In genomic region chr15:32132315-32132714, GRCm38 (mm10) we compare ENCODE assay signal across 31 mouse cellular contexts. TPM values are rescaled to one million over a fixed set of nuclear protein-coding genes. Genes with fewer than 3 reads are reported as not detected.
DNase-seq lines count a peak whose midpoint lies in the region; ATAC-seq and TF ChIP-seq lines count a peak whose summit lies in the region.
"Had no signal": no experiment of that assay in that cellular context is flagged by ENCODE, and none has a peak within 500 bp of the region (broad histone marks: within the 10 kb centered on the region; RNA-seq: fewer than 3 reads in every experiment).

No protein-coding gene starts in this region.

- H3K36me3 ChIP-seq in embryonic facial prominence, embryonic 14.5 days (ENCODE audit: control insufficient read depth, insufficient read depth, low read length): no peaks in the 10 kb centered on the region
- H3K36me3 ChIP-seq in embryonic facial prominence, embryonic 10.5 days (replicated peaks): no peaks in the 10 kb centered on the region
- no peaks in the 10 kb centered on the region for H3K36me3 ChIP-seq in kidney, embryonic 16.5 days (ENCODE audit: insufficient read depth, low read length)
- no peaks in the 10 kb centered on the region for H3K36me3 ChIP-seq in limb, embryonic 14.5 days (ENCODE audit: control insufficient read depth, insufficient read depth, low read length)
- no peaks in the 10 kb centered on the region for H3K36me3 ChIP-seq in limb, embryonic 10.5 days
- no peaks in the 10 kb centered on the region for H3K36me3 ChIP-seq in CH12.LX (replicated peaks in 1 of 2; ENCODE audit: control insufficient read depth in 1 of 2, insufficient read depth in 1 of 2, low read length in 1 of 2)
- H3K36me3 ChIP-seq: embryonic facial prominence, embryonic 12.5 days; forebrain, embryonic 12.5 days; forebrain, embryonic 15.5 days; heart, embryonic 10.5 days; heart, embryonic 13.5 days; hindbrain, embryonic 12.5 days; hindbrain, embryonic 15.5 days had no signal

- dilution Hi-C loops in CH12.LX (cut with MboI; ENCODE audit: extremely low pct_ligation_motif_present, extremely low pct_unique_long_range_greater_than_20kb, low sequenced_read_pairs): no loop called here

- no peaks in the 10 kb centered on the region for H3K4me1 ChIP-seq in embryonic facial prominence, embryonic 14.5 days (ENCODE audit: control insufficient read depth, insufficient read depth, low read length)
- 0 out of 2 replicates have a peak, but pooled peaks cover 2% of the 10 kb centered on the region for H3K4me1 ChIP-seq in embryonic facial prominence, embryonic 10.5 days
- no peaks in the 10 kb centered on the region for H3K4me1 ChIP-seq in kidney, embryonic 16.5 days (ENCODE audit: insufficient read depth, low read length)
- H3K4me1 ChIP-seq in limb, embryonic 14.5 days (ENCODE audit: control insufficient read depth, insufficient read depth, low read length): 0 out of 2 replicates have a peak, but pooled peaks cover 3% of the 10 kb centered on the region
- peaks cover 6% of the 10 kb centered on the region; the same call in 1 of the 2 replicates for H3K4me1 ChIP-seq in limb, embryonic 10.5 days
- H3K4me1 ChIP-seq in CH12.LX (ENCODE audit: control insufficient read depth in 1 of 2, insufficient read depth in 2 of 2): no peaks in the 10 kb centered on the region
- H3K4me1 ChIP-seq: embryonic facial prominence, embryonic 12.5 days; forebrain, embryonic 12.5 days; forebrain, embryonic 15.5 days; heart, embryonic 10.5 days; heart, embryonic 13.5 days; hindbrain, embryonic 12.5 days; hindbrain, embryonic 15.5 days had no signal

- TF ChIP-seq POLR2A in limb, embryonic 14.5 days (IDR thresholded peaks at IDR 0.05; ENCODE audit: borderline replicate concordance, extremely low read depth, insufficient read depth, insufficient read length): no peak
- TF ChIP-seq POLR2A in CH12.LX (IDR thresholded peaks at IDR 0.05; ENCODE audit: low read depth, low read length): no peak

- WGBS in embryonic facial prominence, embryonic 14.5 days: 84% methylated on average over 7 of the region's 7 CpGs
- WGBS in embryonic facial prominence, embryonic 10.5 days: 92% methylated on average over 7 of the region's 7 CpGs
- 53% methylated on average over 7 of the region's 7 CpGs for WGBS in kidney, embryonic 16.5 days
- WGBS in limb, embryonic 14.5 days: 46% methylated on average over 7 of the region's 7 CpGs
- WGBS in limb, embryonic 10.5 days: 91% methylated on average over 7 of the region's 7 CpGs

- H3K9ac ChIP-seq in embryonic facial prominence, embryonic 14.5 days (ENCODE audit: low read depth, low read length): no peak overlapping the region
- H3K9ac ChIP-seq in kidney, embryonic 16.5 days (replicated peaks; ENCODE audit: low read length): no peak overlapping the region
- no peak overlapping the region for H3K9ac ChIP-seq in limb, embryonic 14.5 days (ENCODE audit: low read depth, low read length, severe bottlenecking)
- H3K9ac ChIP-seq in CH12.LX (ENCODE audit: insufficient read depth, low read depth): no peak overlapping the region
- H3K9ac ChIP-seq: embryonic facial prominence, embryonic 12.5 days; forebrain, embryonic 12.5 days; forebrain, embryonic 15.5 days; heart, embryonic 13.5 days; hindbrain, embryonic 12.5 days; hindbrain, embryonic 15.5 days had no signal

- peak; percentile 28 for DNase-seq in embryonic facial prominence, embryonic 14.5 days (ENCODE audit: low spot score)
- DNase-seq in embryonic facial prominence, embryonic 10.5 days (ENCODE audit: low spot score): no peak
- DNase-seq in kidney, postnatal 25 days: no peak
- DNase-seq in limb, embryonic 14.5 days (ENCODE audit: low spot score): peak; percentile 53
- no peak for DNase-seq in limb, embryonic 10.5 days (ENCODE audit: low spot score)
- DNase-seq in CH12.LX (ENCODE audit: extremely low read depth): no peak
- DNase-seq in thymus, postnatal 36 days: no peak
- DNase-seq: adrenal gland, adult 2 months; adrenal gland, postnatal 14 days; cerebellum, adult 18-20 months; cerebellum, adult 9-10 months; cerebellum, postnatal 14 days; gastrocnemius, postnatal 25 days; heart, adult 2 months; heart, postnatal 14 days had no signal

- no peak for TF ChIP-seq CTCF in CH12.LX (conservative IDR thresholded peaks at IDR 0.05 in 1 of 2, IDR thresholded peaks at IDR 0.05 in 1 of 2; ENCODE audit: low read depth in 2 of 2, low read length in 2 of 2)

- ATAC-seq in embryonic facial prominence, embryonic 14.5 days (ENCODE audit: low read depth): no peak
- ATAC-seq in kidney, embryonic 16.5 days (ENCODE audit: low FRiP score, low TSS enrichment): 0 out of 2 replicates have a peak, but pooled peaks have one; percentile 67
- peak; percentile 37; the same call in 1 of the 2 replicates for ATAC-seq in limb, embryonic 14.5 days (ENCODE audit: low FRiP score, low read depth)
- ATAC-seq: forebrain, embryonic 15.5 days had no signal

- no peak for TF ChIP-seq EP300 in CH12.LX (IDR thresholded peaks at IDR 0.05; ENCODE audit: low read length)

- no peaks in the 10 kb centered on the region for H3K9me3 ChIP-seq in embryonic facial prominence, embryonic 14.5 days (ENCODE audit: control insufficient read depth, low read length)
- H3K9me3 ChIP-seq in embryonic facial prominence, embryonic 10.5 days: no peaks in the 10 kb centered on the region
- H3K9me3 ChIP-seq in kidney, embryonic 16.5 days (ENCODE audit: low read length): no peaks in the 10 kb centered on the region
- H3K9me3 ChIP-seq in limb, embryonic 14.5 days (ENCODE audit: control insufficient read depth, low read length): no peaks in the 10 kb centered on the region
- H3K9me3 ChIP-seq in limb, embryonic 10.5 days (replicated peaks): no peaks in the 10 kb centered on the region
- H3K9me3 ChIP-seq in CH12.LX (replicated peaks; ENCODE audit: low read length): no peaks in the 10 kb centered on the region
- H3K9me3 ChIP-seq: embryonic facial prominence, embryonic 12.5 days; forebrain, embryonic 12.5 days; forebrain, embryonic 15.5 days; heart, embryonic 10.5 days; heart, embryonic 13.5 days; hindbrain, embryonic 12.5 days; hindbrain, embryonic 15.5 days had no signal

- in situ Hi-C loops in CH12.LX (cut with MboI; ENCODE audit: low pct_ligation_motif_present, low pct_unique_long_range_greater_than_20kb, low sequenced_read_pairs): no loop called here

- TF ChIP-seq RAD21 in CH12.LX (IDR thresholded peaks at IDR 0.05; ENCODE audit: low read depth, low read length): no peak

- H3K79me2 ChIP-seq in CH12.LX (replicated peaks; ENCODE audit: control insufficient read depth, extremely low read depth, insufficient read depth, poor library complexity, severe bottlenecking): no peaks in the 10 kb centered on the region

- H3K4me3 ChIP-seq in embryonic facial prominence, embryonic 14.5 days (ENCODE audit: low read depth, low read length): no peak overlapping the region
- H3K4me3 ChIP-seq in embryonic facial prominence, embryonic 10.5 days: no peak overlapping the region
- no peak overlapping the region for H3K4me3 ChIP-seq in kidney, embryonic 16.5 days (ENCODE audit: low read length)
- H3K4me3 ChIP-seq in limb, embryonic 14.5 days (replicated peaks; ENCODE audit: low read length): no peak overlapping the region
- no peak overlapping the region for H3K4me3 ChIP-seq in limb, embryonic 10.5 days
- H3K4me3 ChIP-seq in CH12.LX (replicated peaks in 1 of 3; ENCODE audit: low read depth in 2 of 3, low read length in 2 of 3, poor library complexity in 1 of 3): no peak overlapping the region
- H3K4me3 ChIP-seq: embryonic facial prominence, embryonic 12.5 days; erythroblast, embryonic 14.5 days; forebrain, embryonic 12.5 days; forebrain, embryonic 15.5 days; heart, adult 2 months; heart, embryonic 10.5 days; heart, embryonic 13.5 days; hindbrain, embryonic 12.5 days; hindbrain, embryonic 15.5 days had no signal

- H3K27ac ChIP-seq in embryonic facial prominence, embryonic 14.5 days (replicated peaks; ENCODE audit: low read depth, low read length): no peak overlapping the region
- H3K27ac ChIP-seq in embryonic facial prominence, embryonic 10.5 days (replicated peaks): no peak overlapping the region
- H3K27ac ChIP-seq in kidney, embryonic 16.5 days (ENCODE audit: low read length): no peak overlapping the region
- H3K27ac ChIP-seq in limb, embryonic 14.5 days (replicated peaks; ENCODE audit: low read depth, low read length): no peak overlapping the region
- no peak overlapping the region for H3K27ac ChIP-seq in limb, embryonic 10.5 days
- no peak overlapping the region for H3K27ac ChIP-seq in CH12.LX (ENCODE audit: insufficient read depth, low read depth)
- H3K27ac ChIP-seq: embryonic facial prominence, embryonic 12.5 days; forebrain, embryonic 12.5 days; forebrain, embryonic 15.5 days; heart, adult 2 months; heart, embryonic 10.5 days; heart, embryonic 13.5 days; hindbrain, embryonic 12.5 days; hindbrain, embryonic 15.5 days had no signal

- no peak overlapping the region for H3K4me2 ChIP-seq in embryonic facial prominence, embryonic 14.5 days (ENCODE audit: low read depth, low read length)
- H3K4me2 ChIP-seq in kidney, embryonic 16.5 days (replicated peaks; ENCODE audit: low read depth, low read length): no peak overlapping the region
- no peak overlapping the region for H3K4me2 ChIP-seq in limb, embryonic 14.5 days (replicated peaks; ENCODE audit: low read depth, low read length, severe bottlenecking)
- H3K4me2 ChIP-seq in CH12.LX (ENCODE audit: insufficient read depth, low read depth, poor library complexity, severe bottlenecking): no peak overlapping the region
- H3K4me2 ChIP-seq: embryonic facial prominence, embryonic 12.5 days; forebrain, embryonic 12.5 days; forebrain, embryonic 15.5 days; heart, embryonic 13.5 days; hindbrain, embryonic 12.5 days; hindbrain, embryonic 15.5 days had no signal

- no peaks in the 10 kb centered on the region for H3K27me3 ChIP-seq in embryonic facial prominence, embryonic 14.5 days (replicated peaks; ENCODE audit: control insufficient read depth, insufficient read depth, low read length)
- no peaks in the 10 kb centered on the region for H3K27me3 ChIP-seq in embryonic facial prominence, embryonic 10.5 days (replicated peaks; ENCODE audit: low read depth, poor library complexity, severe bottlenecking)
- no peaks in the 10 kb centered on the region for H3K27me3 ChIP-seq in kidney, embryonic 16.5 days (ENCODE audit: insufficient read depth, low read length)
- H3K27me3 ChIP-seq in limb, embryonic 14.5 days (ENCODE audit: control insufficient read depth, insufficient read depth, low read length): no peaks in the 10 kb centered on the region
- no peaks in the 10 kb centered on the region for H3K27me3 ChIP-seq in limb, embryonic 10.5 days (ENCODE audit: low read depth, poor library complexity, severe bottlenecking)
- no peaks in the 10 kb centered on the region for H3K27me3 ChIP-seq in CH12.LX (replicated peaks)
- H3K27me3 ChIP-seq: embryonic facial prominence, embryonic 12.5 days; forebrain, embryonic 12.5 days; forebrain, embryonic 15.5 days; heart, embryonic 13.5 days; hindbrain, embryonic 12.5 days; hindbrain, embryonic 15.5 days had no signal

RNA-seq across cellular contexts. Expression of gene Tas2r119, which starts 44.8 kb away (rescaled TPM):
- polyA plus RNA-seq in embryonic facial prominence, embryonic 14.5 days (2014; fragmentation: Nextera tagmentation; extraction: Ambion mirVana): not detected in 2 replicates
- polyA plus RNA-seq in embryonic facial prominence, embryonic 10.5 days (2016; fragmentation: Nextera tagmentation; extraction: Ambion mirVana): not detected in 2 replicates
- not detected in 2 replicates for polyA plus RNA-seq in kidney, embryonic 16.5 days (2015; fragmentation: Nextera tagmentation; extraction: Ambion mirVana)
- polyA plus RNA-seq in limb, embryonic 14.5 days (2012; rRNA removed): 0.34 and 0.65 TPM in 2 replicates
- polyA plus RNA-seq in limb, embryonic 14.5 days (2014; fragmentation: Nextera tagmentation; extraction: Ambion mirVana): not detected in 2 replicates
- 0.14 TPM in 1 of 2 replicates, not detected in the other for polyA plus RNA-seq in limb, embryonic 10.5 days (2016; fragmentation: Nextera tagmentation; extraction: Ambion mirVana)
- total RNA-seq in CH12.LX (2012; rRNA removed): not detected in 2 replicates
- total RNA-seq in CH12.LX (2014; rRNA removed): not detected in 2 replicates
- not detected in 2 replicates for polyA plus RNA-seq in CH12.LX (2012; ENCODE audit: insufficient read length, low read depth)
- total RNA-seq: adrenal gland, adult 2 months; adrenal gland, postnatal 14 days; adrenal gland, postnatal 4 days; gastrocnemius, adult 8-10 months; gastrocnemius, postnatal 25 days; heart, adult 2 months; heart, postnatal 14 days; hematopoietic stem cell, adult 5-6 weeks; MEL had no signal
- polyA plus RNA-seq: adrenal gland, adult 2 months; brain, embryonic 14.5 days; embryonic facial prominence, embryonic 12.5 days; erythroblast, embryonic 14.5 days; forebrain, embryonic 12.5 days; forebrain, embryonic 15.5 days; gonadal fat pad, adult 2 months; heart, adult 2 months; heart, embryonic 10.5 days; heart, embryonic 13.5 days; heart, embryonic 16.5 days; hindbrain, embryonic 12.5 days; hindbrain, embryonic 15.5 days had no signal

Comparison
In these comparisons a context has a peak if more than half of its experiments do, and no peak if none do; other contexts are left out.
1. DNase-seq: peak in embryonic facial prominence, embryonic 14.5 days (single experiment) and limb, embryonic 14.5 days (single experiment); none in embryonic facial prominence, embryonic 10.5 days (single experiment), kidney, postnatal 25 days (0 of 2), limb, embryonic 10.5 days (single experiment), CH12.LX (single experiment) and thymus, postnatal 36 days (0 of 2).